Mouse (Mus musculus) hindbrain, postnatal 0 days (tissue): Measurements from ENCODE around the gene Gpr37. TPM values are rescaled to one million over a fixed set of nuclear protein-coding genes. Genes with fewer than 3 reads are reported as not detected.

ENCODE experiments used
- ATAC-seq: fragments of 200-750 bp; cut with Nextera tagmentation; 2 replicates; pipeline ENCODE4 v1.8.0; 2017; ENCODE audit warnings: mild to moderate bottlenecking, moderate TSS enrichment, moderate library complexity
- DNase-seq: peaks from one replicate; pipeline ENCODE4 v3.0.0-alpha.2; 2015; ENCODE audit warnings: low spot score
- H3K27ac ChIP-seq: fragments of 300-500 bp; sonication (generic); 2 replicates; pipeline ENCODE4 v1.5.1; 2014; ENCODE audit warnings: mild to moderate bottlenecking
- H3K27me3 ChIP-seq: fragments of 300-500 bp; sonication (generic); 2 replicates; pipeline ENCODE4 v1.6.1; 2014; ENCODE audit warnings: low read length, mixed read lengths; ENCODE audit not compliant: insufficient read depth
- H3K36me3 ChIP-seq: fragments of 300-500 bp; sonication (generic); 2 replicates; pipeline ENCODE4 v1.6.1; 2014; ENCODE audit warnings: low read length, mixed read lengths; ENCODE audit not compliant: insufficient read depth
- H3K4me1 ChIP-seq: fragments of 300-500 bp; sonication (generic); 2 replicates; pipeline ENCODE4 v1.6.1; 2014; ENCODE audit warnings: antibody characterized with exemption, low read length, mixed read lengths; ENCODE audit not compliant: insufficient read depth
- H3K4me2 ChIP-seq: fragments of 300-500 bp; sonication (generic); 2 replicates; pipeline ENCODE4 v1.6.1; 2014; ENCODE audit warnings: low read depth, mild to moderate bottlenecking, low read length, moderate library complexity, mixed read lengths
- H3K4me3 ChIP-seq: fragments of 300-500 bp; sonication (generic); 2 replicates; pipeline ENCODE4 v1.5.1; 2014; ENCODE audit warnings: low read length
- H3K9ac ChIP-seq: fragments of 300-500 bp; sonication (generic); replicated peaks from 2 replicates; pipeline ENCODE4 v1.6.1; 2014; ENCODE audit warnings: mild to moderate bottlenecking, low read length, moderate library complexity, mixed read lengths
- H3K9me3 ChIP-seq: fragments of 300-500 bp; sonication (generic); 2 replicates; pipeline ENCODE4 v1.6.1; 2016; ENCODE audit warnings: low read length, mixed read lengths
- CTCF ChIP-seq: IDR thresholded peaks from 2 replicates; pipeline ENCODE4 v1.5.1; 2016; ENCODE audit warnings: antibody characterized with exemption, control low read depth, low read depth
- WGBS: fragments of 180-500 bp; shearing (Covaris S2); extraction: QIAGEN DNeasy Blood & Tissue Kit; methylation state at CpG from one replicate; pipeline ENCODE4 v1.1.7; 2014; 5-methylcytosine and 5-hydroxymethylcytosine counted together
- polyA plus RNA-seq: library from polyadenylated mRNA; unstranded; fragments of >200 nt; fragmentation: Nextera tagmentation; extraction: Ambion mirVana; gene quantifications from 2 replicates; pipeline ENCODE4 v1.2.1, GENCODE M21; 2015
- total RNA-seq: library from RNA; depleted of rRNA; stranded (reverse); fragments of >200 nt; gene quantifications from 2 replicates; pipeline ENCODE4 v1.2.3, GENCODE M21; 2014; rRNA removed

Gpr37 gene
- total RNA-seq (8.5 and 9.9 TPM in 2 replicates), polyA plus RNA-seq (6.6 and 6.9 TPM in 2 replicates)

- TF ChIP-seq CTCF, result no peak
- peak within 1 kb of the TSS; percentile 77 for H3K27ac ChIP-seq
- no peak for ATAC-seq
- 0 out of 2 replicates have a peak, but pooled peaks cover 9% of the 10 kb centered on the region for H3K4me1 ChIP-seq
- no peaks in the 10 kb centered on the region for H3K36me3 ChIP-seq
- H3K27me3 ChIP-seq, result no peaks in the 10 kb centered on the region; the same call in 1 of the 2 replicates
- peak within 1 kb of the TSS; percentile 58 for H3K4me3 ChIP-seq
- WGBS, result 36% methylated on average over 7 of the region's 7 CpGs
- H3K4me2 ChIP-seq, result peak within 1 kb of the TSS; percentile 88
- peak within 1 kb of the TSS; percentile 57 for H3K9ac ChIP-seq
- H3K9me3 ChIP-seq, result no peaks in the 10 kb centered on the region
- DNase-seq, result no peak
Observed at GRCm38 (mm10) chr6:25690629-25691028, at the start of gene Gpr37. Gpr37 (minus strand) TSS chr6:25690729.

- H3K36me3 ChIP-seq, result no peaks in the 10 kb centered on the region
- no peak overlapping the region for H3K9ac ChIP-seq
- no peaks in the 10 kb centered on the region for H3K27me3 ChIP-seq
- DNase-seq (peak; percentile 15), ATAC-seq (no peak)
- no peak overlapping the region for H3K4me3 ChIP-seq
- TF ChIP-seq CTCF, result no peak
- no peaks in the 10 kb centered on the region for H3K9me3 ChIP-seq
- H3K4me2 ChIP-seq, result no peak overlapping the region
- no peaks in the 10 kb centered on the region for H3K4me1 ChIP-seq
- no peak overlapping the region for H3K27ac ChIP-seq
Observed at GRCm38 (mm10) chr6:25736533-25736932, 46.0 kb upstream of the Gpr37 start.

GRCm38 (mm10) chr6:25726560-25726959, 36.0 kb upstream of the Gpr37 start:
- DNase-seq, result no peak
- H3K4me2 ChIP-seq, result no peak overlapping the region
- 87% methylated on average over 1 of the region's 1 CpGs for WGBS

GRCm38 (mm10) chr6:25710601-25711000, 20.1 kb upstream of the Gpr37 start:
- TF ChIP-seq CTCF, result no peak
- no peak overlapping the region for H3K9ac ChIP-seq
- 45% methylated on average over 2 of the region's 2 CpGs for WGBS
- H3K27me3 ChIP-seq, result no peaks in the 10 kb centered on the region
- no peak overlapping the region for H3K4me2 ChIP-seq
- ATAC-seq, result no peak
- H3K27ac ChIP-seq, result no peak overlapping the region
- no peak for DNase-seq
- no peaks in the 10 kb centered on the region for H3K9me3 ChIP-seq
- no peak overlapping the region for H3K4me3 ChIP-seq
- no peaks in the 10 kb centered on the region for H3K36me3 ChIP-seq
- no peaks in the 10 kb centered on the region for H3K4me1 ChIP-seq

More at GRCm38 (mm10) chr6:25726560-25726959, 36.0 kb upstream of the Gpr37 start:
- Histone ChIP-seq H3K9me3 (no peaks in the 10 kb centered on the region), H3K27ac (no peak overlapping the region), H3K4me3 (no peak overlapping the region), H3K36me3 (no peaks in the 10 kb centered on the region), H3K4me1 (no peaks in the 10 kb centered on the region), H3K27me3 (no peaks in the 10 kb centered on the region), H3K9ac (no peak overlapping the region)
- ATAC-seq, result no peak
- TF ChIP-seq CTCF, result no peak

GRCm38 (mm10) chr6:25709250-25709895, 18.8 kb upstream of the Gpr37 start:
- H3K9ac ChIP-seq, result no peak overlapping the region
- peak; percentile 78 for TF ChIP-seq CTCF
- H3K27me3 ChIP-seq, result no peaks in the 10 kb centered on the region
- no peak overlapping the region for H3K27ac ChIP-seq
- H3K4me2 ChIP-seq, result no peak overlapping the region
- ATAC-seq (peak; percentile 79), DNase-seq (peak; percentile 79)
- no peaks in the 10 kb centered on the region for H3K4me1 ChIP-seq
- 28% methylated on average over 6 of the region's 6 CpGs for WGBS
- H3K4me3 ChIP-seq, result no peak overlapping the region
- no peaks in the 10 kb centered on the region for H3K9me3 ChIP-seq
- no peaks in the 10 kb centered on the region for H3K36me3 ChIP-seq

GRCm38 (mm10) chr6:25699956-25700355, 9.4 kb upstream of the Gpr37 start:
- Histone ChIP-seq H3K27ac (no peak overlapping the region), H3K4me2 (no peak overlapping the region), H3K4me1 (no peaks in the 10 kb centered on the region), H3K36me3 (no peaks in the 10 kb centered on the region), H3K27me3 (no peaks in the 10 kb centered on the region), H3K9ac (no peak overlapping the region), H3K4me3 (no peak overlapping the region), H3K9me3 (no peaks in the 10 kb centered on the region)
- TF ChIP-seq CTCF, result no peak
- ATAC-seq, result no peak
- peak; percentile 6 for DNase-seq
- WGBS, result 44% methylated on average over 2 of the region's 2 CpGs

- Histone ChIP-seq H3K36me3 (no peaks in the 10 kb centered on the region), H3K4me3 (peak overlapping the region; percentile 58), H3K4me1 (0 out of 2 replicates have a peak, but pooled peaks cover 9% of the 10 kb centered on the region), H3K27me3 (no peaks in the 10 kb centered on the region; the same call in 1 of the 2 replicates), H3K9me3 (no peaks in the 10 kb centered on the region), H3K9ac (peak overlapping the region; percentile 57), H3K27ac (peak overlapping the region; percentile 77), H3K4me2 (peak overlapping the region; percentile 88)
- DNase-seq (peak; percentile 84), ATAC-seq (peak; percentile 70)
- TF ChIP-seq CTCF, result no peak
- WGBS, result 1% methylated on average over 5 of the region's 5 CpGs
Observed at GRCm38 (mm10) chr6:25690284-25690605, 284 bp downstream of the Gpr37 start.
